Mouse (Mus musculus): Measurements from ENCODE around the gene Pilrb2.
A peak's percentile ranks its signal among the peaks of the same experiment; 100 is the strongest.
"Not testable (repeated sequence)": the region's sequence is repeated elsewhere in the genome, so short reads cannot be mapped to it uniquely, and the experiment has no call there.

The Pilrb2 gene

DNA sequence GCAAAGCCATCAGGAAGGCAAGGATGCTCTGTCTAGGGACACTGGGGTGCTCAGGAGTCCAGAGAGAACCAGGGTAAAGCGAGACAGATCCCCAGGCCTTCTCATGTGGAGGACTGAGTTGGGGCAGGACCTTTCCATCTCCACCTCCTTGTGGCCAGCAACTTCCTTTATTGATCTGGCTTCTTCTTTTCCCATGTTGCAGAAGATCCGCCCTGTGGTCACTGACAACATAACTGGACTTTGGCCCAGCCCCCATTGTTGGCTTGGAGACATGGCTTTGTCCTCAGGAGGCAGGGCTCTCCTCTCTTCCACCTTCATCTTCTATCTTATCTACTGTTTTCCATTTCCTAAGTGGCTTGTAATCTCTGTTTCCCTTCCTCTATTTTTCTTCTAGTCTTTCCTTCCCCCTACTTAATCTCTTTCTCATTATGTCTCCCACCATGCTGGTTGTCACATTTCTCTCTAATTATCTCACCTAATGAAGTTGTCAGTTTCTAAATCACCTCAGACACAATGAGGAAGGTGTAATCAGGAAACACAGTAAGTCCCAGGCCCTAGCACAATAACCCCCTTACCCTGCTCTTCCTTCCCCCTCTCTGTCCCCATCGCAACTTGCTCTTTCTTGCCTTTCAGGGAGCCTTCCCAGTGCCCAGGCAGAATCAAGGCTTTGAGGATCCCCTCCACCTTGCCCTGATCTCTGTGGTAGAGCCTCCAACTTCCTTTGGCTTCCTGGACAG lies at the start of gene Pilrb2:
Gene Pilrb2, minus strand, starts transcription at position 172 of the 737 bp plus-strand sequence.
- DNase-seq (ENCODE audit: extremely low spot score, low read depth, low spot score): not testable (repeated sequence)

GRCm38 (mm10) chr5:137915550-137915949 lies 43.9 kb upstream of the Pilrb2 start:
- no peak for DNase-seq (ENCODE audit: extremely low spot score, low read depth, low spot score)

- no peak for DNase-seq (ENCODE audit: extremely low spot score, low read depth, low spot score)
Observed at GRCm38 (mm10) chr5:137914508-137914907, 42.9 kb upstream of the Pilrb2 start.

DNA sequence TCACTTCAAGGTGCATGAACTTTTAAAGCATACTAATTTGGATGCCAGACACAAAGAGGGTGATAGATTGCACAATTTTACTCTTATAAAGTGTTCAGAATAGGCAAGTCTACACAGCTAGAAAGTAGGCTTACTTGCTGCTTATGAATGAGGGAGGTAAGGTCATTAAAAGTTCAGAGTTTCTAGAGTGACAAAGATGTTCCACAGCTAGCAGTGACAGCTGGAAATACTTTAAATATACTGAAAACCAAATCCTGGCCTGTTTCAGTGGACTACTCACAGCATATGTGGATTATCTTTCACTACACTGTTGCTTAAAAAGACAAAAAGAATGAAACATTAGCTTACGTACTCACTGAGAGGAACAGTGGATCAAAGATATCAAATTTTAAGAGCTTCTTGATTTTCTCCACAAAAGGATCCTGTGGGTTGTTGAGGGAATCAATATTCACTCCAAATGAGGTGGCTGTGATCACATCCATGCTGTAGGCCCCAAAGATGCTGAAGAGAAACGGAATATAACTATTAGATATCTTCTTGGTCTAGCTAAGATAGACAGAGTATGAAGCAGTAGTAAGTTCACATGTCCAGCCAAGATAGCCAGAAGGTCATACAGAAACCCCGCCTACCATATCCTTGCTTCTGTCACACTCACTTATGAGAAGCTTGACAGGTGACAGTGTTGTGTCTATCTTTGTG lies 38.1 kb upstream of the Pilrb2 start:
- DNase-seq (ENCODE audit: extremely low spot score, low read depth, low spot score): no peak

- no peak for DNase-seq (ENCODE audit: extremely low spot score, low read depth, low spot score)
Observed at GRCm38 (mm10) chr5:137897812-137898211, 26.2 kb upstream of the Pilrb2 start.

DNA sequence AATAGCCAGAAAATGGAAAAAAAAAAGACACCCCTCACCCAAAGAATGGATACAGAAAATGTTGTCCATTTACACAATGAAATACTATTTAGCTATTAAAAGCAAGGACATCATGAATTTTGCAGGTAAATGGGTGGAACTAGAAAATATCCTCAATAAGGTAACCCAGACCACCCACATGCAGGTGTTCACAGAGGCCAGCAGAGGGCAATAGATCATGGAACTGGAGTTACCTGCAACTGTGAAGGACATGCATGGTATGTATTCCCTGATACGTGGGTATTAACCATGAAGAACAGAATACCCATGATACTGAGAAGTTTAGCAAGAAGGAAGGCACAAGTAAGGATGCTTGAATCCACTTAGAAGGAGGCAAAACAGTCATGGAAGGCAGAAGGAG lies 21.3 kb upstream of the Pilrb2 start:
- DNase-seq (ENCODE audit: extremely low spot score, low read depth, low spot score): no peak

DNA sequence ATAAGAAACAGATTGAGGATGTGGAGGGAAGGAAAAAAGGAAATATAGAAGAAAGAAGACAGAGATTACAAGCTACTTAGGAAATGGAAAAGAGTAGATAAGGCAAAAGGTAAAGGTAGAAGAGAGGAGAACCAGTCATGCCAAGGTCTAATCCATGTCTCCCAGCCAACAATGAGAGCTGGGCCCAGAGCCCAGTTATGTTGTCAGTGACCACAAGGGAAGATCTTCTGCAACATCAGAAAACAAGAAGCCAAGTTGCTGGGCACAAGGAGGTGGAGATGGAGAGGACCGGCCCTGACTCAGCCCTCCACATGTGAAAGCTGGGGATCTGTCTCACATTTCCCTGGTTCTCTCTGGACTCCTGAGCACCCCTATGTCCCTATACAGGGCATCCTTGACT lies 16.1 kb upstream of the Pilrb2 start:
- no peak for DNase-seq (ENCODE audit: extremely low spot score, low read depth, low spot score)

DNA sequence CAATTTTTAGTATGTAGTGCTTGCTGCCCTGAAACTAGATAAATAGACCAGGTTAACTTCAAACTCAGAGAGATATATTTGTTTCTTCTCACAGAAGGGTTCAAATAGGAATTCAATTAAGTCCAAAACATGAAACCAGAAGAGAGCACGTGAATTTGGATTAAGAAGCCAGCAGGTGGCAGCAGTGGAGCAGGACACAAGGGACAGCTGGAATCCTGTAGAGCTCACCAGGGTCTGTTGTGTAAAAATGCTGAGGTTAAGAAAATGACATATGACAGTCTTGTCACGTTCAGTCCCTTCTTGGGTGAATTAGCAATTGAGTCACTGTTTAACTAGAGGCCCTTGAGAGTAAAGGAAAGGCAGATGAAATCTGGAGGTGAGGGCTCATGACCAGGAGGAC lies 14.3 kb upstream of the Pilrb2 start:
- peak; percentile 8 for DNase-seq (ENCODE audit: extremely low spot score, low read depth, low spot score)

GRCm38 (mm10) chr5:137883345-137883744 lies 11.7 kb upstream of the Pilrb2 start:
- no peak for DNase-seq (ENCODE audit: extremely low spot score, low read depth, low spot score)

DNA sequence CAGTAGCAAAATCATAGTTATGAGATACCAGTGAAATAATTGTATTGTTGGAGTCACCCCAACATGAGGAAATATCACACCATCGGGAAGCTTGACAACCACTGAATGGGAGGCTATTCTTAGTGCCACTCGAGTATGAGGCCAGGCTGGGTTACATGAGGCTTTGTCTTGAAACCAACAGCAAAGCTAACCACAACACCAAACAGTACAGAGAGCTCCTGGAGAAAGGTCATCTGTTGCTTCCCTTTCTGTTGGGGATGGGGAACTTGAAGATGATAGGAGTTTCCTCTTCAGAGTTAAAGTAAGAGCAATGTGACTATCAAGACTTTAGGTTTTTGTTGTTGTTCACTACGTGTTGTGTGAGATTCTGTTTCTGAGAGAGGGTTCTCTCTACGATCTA lies 11.3 kb upstream of the Pilrb2 start:
- DNase-seq (ENCODE audit: extremely low spot score, low read depth, low spot score): no peak

- DNase-seq (ENCODE audit: extremely low spot score, low read depth, low spot score): no peak
Observed at GRCm38 (mm10) chr5:137877860-137878259, 6.2 kb upstream of the Pilrb2 start.

GRCm38 (mm10) chr5:137875054-137875453 lies 3.4 kb upstream of the Pilrb2 start:
- DNase-seq (ENCODE audit: extremely low spot score, low read depth, low spot score): no peak

DNA sequence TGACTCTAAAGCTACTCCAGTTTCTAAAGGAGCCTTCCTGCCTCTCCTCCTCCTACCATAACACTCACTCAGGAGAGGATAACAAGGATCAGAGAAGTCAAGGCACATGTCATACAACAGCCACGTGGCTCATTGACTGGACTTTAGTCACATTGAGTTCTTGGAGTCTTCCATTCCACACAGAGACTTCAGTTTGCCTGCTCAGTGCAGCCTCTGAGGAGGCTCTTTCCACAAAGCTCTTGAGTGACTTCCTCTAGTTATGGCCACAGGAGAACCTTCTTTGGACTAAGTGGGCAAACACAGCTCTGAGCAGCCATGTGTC lies 727 bp upstream of the Pilrb2 start:
- DNase-seq (ENCODE audit: extremely low spot score, low read depth, low spot score): not testable (repeated sequence)

GRCm38 (mm10) chr5:137868600-137868999 lies 3.0 kb downstream of the Pilrb2 start:
- not testable (repeated sequence) for DNase-seq (ENCODE audit: extremely low spot score, low read depth, low spot score)

- DNase-seq (ENCODE audit: extremely low spot score, low read depth, low spot score): not testable (repeated sequence)
Observed at GRCm38 (mm10) chr5:137864008-137864407, 7.6 kb downstream of the Pilrb2 start.

DNA sequence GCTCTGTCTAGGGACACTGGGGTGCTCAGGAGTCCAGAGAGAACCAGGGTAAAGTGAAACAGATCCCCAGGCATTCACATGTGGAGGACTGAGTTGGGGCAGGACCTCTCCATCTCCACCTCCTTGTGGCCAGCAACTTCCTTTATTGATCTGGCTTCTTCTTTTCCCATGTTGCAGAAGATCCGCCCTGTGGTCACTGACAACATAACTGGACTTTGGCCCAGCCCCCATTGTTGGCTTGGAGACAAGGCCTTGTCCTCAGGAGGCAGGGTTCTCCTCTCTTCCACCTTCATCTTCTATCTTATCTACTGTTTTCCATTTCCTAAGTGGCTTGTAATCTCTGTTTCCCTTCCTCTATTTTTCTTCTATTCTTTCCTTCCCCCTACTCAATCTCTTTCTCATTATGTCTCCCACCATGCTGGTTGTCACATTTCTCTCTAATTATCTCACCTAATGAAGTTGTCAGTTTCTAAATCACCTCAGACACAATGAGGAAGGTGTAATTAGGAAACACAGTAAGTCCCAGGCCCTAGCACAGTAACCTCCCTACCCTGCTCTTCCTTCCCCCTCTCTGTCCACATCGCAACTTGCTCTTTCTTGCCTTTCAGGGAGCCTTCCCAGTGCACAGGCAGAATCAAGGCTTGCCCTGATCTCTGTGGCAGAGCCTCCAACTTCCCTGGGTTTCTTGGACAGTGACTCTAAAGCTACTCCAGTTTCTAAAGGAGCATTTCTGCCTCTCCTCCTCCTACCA lies 13.5 kb downstream of the Pilrb2 start, which contains the start of gene Pilrb1:
Gene Pilrb1, minus strand, starts transcription at position 147 of the 751 bp plus-strand sequence.
- not testable (repeated sequence) for DNase-seq (ENCODE audit: extremely low spot score, low read depth, low spot score)

DNA sequence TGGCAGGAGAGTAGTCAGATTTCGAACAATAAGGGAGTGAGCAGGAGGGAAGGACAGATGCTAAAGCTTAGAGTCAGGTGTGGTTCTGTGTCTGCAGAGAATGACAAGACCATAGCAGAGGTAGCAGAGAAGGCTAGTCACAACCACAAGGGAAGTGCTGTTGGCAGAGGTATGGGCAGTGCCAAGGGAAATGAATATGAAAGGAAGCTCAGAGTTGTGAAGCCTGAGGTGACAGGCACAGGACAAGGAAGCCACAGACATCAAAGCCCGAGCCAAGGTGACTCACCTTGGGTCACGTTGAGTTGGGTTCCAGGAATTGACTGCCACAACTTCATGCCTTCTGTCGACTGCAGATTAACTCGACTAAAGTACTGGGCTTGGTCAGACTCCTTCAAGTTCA lies 14.7 kb downstream of the Pilrb2 start:
- not testable (repeated sequence) for DNase-seq (ENCODE audit: extremely low spot score, low read depth, low spot score)

- DNase-seq (ENCODE audit: extremely low spot score, low read depth, low spot score): not testable (repeated sequence)
Observed at GRCm38 (mm10) chr5:137854907-137855306, 16.7 kb downstream of the Pilrb2 start.

- DNase-seq (ENCODE audit: extremely low spot score, low read depth, low spot score): not testable (repeated sequence)
Observed at GRCm38 (mm10) chr5:137850313-137850712, 21.3 kb downstream of the Pilrb2 start.

GRCm38 (mm10) chr5:137837110-137837509 lies 34.5 kb downstream of the Pilrb2 start:
- not testable (repeated sequence) for DNase-seq (ENCODE audit: extremely low spot score, low read depth, low spot score)

DNA sequence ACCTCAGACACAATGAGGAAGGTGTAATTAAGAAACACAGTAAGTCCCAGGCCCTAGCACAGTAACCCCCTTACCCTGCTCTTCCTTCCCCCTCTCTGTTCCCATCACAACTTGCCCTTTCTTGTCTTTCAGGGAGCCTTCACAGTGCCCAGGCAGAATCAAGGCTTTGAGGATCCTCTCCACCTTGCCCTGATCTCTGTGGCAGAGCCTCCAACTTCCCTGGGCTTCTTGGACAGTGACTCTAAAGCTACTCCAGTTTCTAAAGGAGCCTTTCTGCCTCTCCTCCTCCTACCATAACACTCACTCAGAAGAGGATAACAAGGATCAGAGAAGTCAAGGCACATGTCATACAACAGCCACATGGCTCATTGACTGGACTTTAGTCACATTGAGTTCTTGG lies 35.0 kb downstream of the Pilrb2 start:
- DNase-seq (ENCODE audit: extremely low spot score, low read depth, low spot score): no peak
